Mouse (Mus musculus) cerebellum, adult 9-11 months (tissue): ENCODE results near the gene Timm29.
"Not testable (repeated sequence)": the region's sequence is repeated elsewhere in the genome, so short reads cannot be mapped to it uniquely, and the experiment has no call there.

Experiments
- DNase-seq: peaks from one replicate; pipeline ENCODE4 v3.0.0; 2022

Gene Timm29

GRCm38 (mm10) chr9:21585401-21585800 lies 7.1 kb upstream of the Timm29 start:
- DNase-seq = no peak

GRCm38 (mm10) chr9:21587678-21588349 lies 4.7 kb upstream of the Timm29 start:
- DNase-seq = no peak

- no peak for DNase-seq
Observed at GRCm38 (mm10) chr9:21588350-21588749, 4.2 kb upstream of the Timm29 start.

- no peak for DNase-seq
Observed at GRCm38 (mm10) chr9:21589538-21589937, 3.0 kb upstream of the Timm29 start.

- no peak for DNase-seq
Observed at GRCm38 (mm10) chr9:21591127-21591830, 1.2 kb upstream of the Timm29 start.

- peak; percentile 54 for DNase-seq
Observed at GRCm38 (mm10) chr9:21591831-21592702, 455 bp upstream of the Timm29 start.

- peak; percentile 66 for DNase-seq
Observed at GRCm38 (mm10) chr9:21593122-21593721, 700 bp downstream of the Timm29 start.

- not testable (repeated sequence) for DNase-seq
Observed at GRCm38 (mm10) chr9:21594350-21594749, 1.8 kb downstream of the Timm29 start.

- no peak for DNase-seq
Observed at GRCm38 (mm10) chr9:21594838-21595237, 2.3 kb downstream of the Timm29 start.

- no peak for DNase-seq
Observed at GRCm38 (mm10) chr9:21598198-21598597, 5.7 kb downstream of the Timm29 start.

GRCm38 (mm10) chr9:21600186-21600585 lies 7.7 kb downstream of the Timm29 start:
- DNase-seq = no peak

- no peak for DNase-seq
Observed at GRCm38 (mm10) chr9:21601073-21601472, 8.6 kb downstream of the Timm29 start.

GRCm38 (mm10) chr9:21601722-21602399 lies 9.3 kb downstream of the Timm29 start:
- DNase-seq = peak; percentile 77

GRCm38 (mm10) chr9:21604119-21604518 lies 11.6 kb downstream of the Timm29 start:
- no peak for DNase-seq

- no peak for DNase-seq
Observed at GRCm38 (mm10) chr9:21605865-21606264, 13.3 kb downstream of the Timm29 start.

- DNase-seq = no peak
Observed at GRCm38 (mm10) chr9:21606648-21607047, 14.1 kb downstream of the Timm29 start.

GRCm38 (mm10) chr9:21609861-21610260 lies 17.3 kb downstream of the Timm29 start:
- DNase-seq = no peak

GRCm38 (mm10) chr9:21614864-21615616 lies 22.5 kb downstream of the Timm29 start:
- DNase-seq = no peak

- peak; percentile 100 for DNase-seq
Observed at GRCm38 (mm10) chr9:21615617-21616231, 23.2 kb downstream of the Timm29 start, which contains the start of gene Smarca4. Gene Smarca4, plus strand, starts transcription at chr9:21616169.

GRCm38 (mm10) chr9:21616232-21616781 lies 23.8 kb downstream of the Timm29 start:
- peak; percentile 91 for DNase-seq

GRCm38 (mm10) chr9:21617066-21617465 lies 24.5 kb downstream of the Timm29 start:
- no peak for DNase-seq
